Mouse (Mus musculus) kidney, postnatal 4 days (tissue): ENCODE measurements at regions not wholly inside any gene's neighbourhood (a gene's known extent, or its start where the extent isn't known, plus 50 kb on each side); places are given as distances from the start of the nearest gene placed in this dataset.
"Not testable (repeated sequence)": the region's sequence is repeated elsewhere in the genome, so short reads cannot be mapped to it uniquely, and the experiment has no call there.

Experiments used
- DNase-seq, 2 experiments: peaks; one replicate each; pipeline ENCODE4 v3.0.0; 2021; ENCODE audit warnings: mixed read lengths in 2 of 2

DNA sequence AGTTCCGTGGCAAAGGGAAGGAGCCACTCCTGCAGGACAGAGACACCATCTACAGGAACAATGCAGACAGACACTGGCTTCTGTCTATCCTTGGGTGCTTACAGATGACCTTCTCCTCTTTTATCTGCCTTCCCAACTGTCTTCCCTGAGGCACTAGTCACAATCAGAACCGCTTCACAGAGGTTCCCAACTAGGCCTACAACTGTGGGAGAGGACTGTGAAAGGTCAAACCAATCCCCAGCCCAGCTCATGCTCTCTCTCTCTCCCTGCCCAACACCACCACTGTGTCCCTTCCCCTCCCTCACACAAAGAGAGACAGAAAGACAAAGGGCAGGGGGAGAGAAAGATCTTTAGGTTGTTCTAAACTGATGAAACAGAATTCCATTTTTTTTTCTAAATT, 61.3 kb downstream of the Tmem17 start:
- DNase-seq = no peak

DNA sequence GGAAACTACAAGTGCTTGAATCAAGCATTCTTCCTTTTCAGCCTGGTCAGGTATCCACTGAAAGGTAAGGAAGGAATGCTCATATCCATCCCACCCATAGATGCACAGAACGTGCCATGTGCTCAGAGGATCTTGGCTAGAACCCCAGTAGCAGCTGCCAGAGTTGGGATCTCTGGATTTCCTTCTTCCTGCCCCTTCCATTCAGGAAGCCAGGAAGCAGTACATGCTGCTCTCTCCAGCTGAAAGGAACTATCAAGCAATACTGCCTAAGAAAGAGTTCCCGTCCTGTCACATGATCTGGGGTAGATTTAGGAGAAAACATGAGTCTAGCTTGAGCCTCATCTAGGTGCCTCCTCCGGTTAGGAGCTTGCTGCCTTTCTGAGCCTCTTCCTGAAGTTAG, 61.9 kb downstream of the Tmem17 start:
- DNase-seq = no peak

DNA sequence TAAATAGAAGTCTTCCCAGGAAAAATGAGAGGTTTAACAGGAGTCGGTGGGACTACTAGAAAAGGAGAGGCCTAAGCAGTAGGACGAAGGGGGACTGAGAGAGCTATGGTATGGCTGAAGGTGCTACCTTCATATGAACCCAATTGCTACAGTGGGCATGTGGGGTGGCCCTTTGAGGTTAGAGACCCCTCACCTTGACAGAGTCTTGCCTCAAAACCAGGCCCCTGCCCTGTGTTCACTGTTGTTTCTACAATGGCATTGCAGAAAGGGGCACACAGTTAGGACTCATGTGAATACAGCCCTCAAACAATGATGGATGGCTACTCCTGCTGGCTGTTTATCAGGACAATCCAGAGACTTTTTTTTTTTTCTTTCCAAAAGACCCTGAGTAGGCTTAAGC, 62.6 kb downstream of the Tmem17 start:
- DNase-seq = no peak

DNA sequence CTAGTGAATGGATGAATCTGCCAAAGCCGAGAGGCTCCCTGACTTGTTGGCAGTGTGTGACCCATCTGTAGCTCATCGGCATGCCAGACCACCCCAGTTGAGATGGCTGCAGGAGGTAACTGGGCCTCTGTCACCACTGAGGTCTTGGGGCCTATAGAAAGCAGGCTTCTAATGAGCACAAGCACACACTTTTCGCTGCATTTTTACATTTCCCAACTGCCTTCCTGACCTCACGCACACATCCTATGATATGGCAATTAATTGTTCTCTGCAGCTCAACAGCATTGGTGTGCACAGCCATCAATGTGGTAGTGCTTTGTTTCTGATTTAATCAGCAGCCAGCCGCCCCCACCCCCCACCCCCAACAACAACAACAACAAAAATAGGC, 72.2 kb downstream of the Tmem17 start:
- DNase-seq = peak in 1 of 2 experiments; percentile 21

DNA sequence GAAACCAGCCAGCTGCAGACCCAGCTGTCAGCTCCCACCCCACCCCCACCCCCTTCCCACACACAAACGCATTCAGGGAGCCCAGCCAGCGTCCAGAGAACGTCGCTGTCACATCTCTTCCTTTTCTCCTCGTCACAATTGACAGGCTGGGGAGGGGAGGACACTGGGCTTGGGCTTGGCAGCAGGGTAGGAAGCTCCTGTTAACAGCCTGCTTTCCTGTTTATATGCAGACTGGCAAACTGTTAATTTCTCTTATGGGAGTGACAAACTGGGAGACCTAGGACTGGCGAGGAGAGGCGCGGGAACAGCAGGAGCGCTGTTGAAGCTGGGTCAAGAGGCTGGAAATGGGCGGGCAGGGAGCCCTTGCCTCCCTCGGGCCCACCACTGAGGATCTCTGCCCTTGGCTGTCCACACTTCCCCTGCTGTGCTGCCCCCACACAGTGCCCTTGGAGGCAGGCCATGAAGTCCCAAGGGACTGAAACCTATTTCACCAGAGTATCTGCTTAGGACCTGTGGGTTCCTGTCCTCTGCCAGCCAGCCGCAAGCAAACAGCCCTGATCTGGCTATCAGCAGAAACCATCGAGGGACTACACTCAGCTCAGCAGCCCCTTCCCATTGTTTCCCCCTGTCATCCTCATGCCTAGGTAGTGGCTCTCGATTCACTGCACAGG, 72.7 kb downstream of the Tmem17 start:
- DNase-seq = peak; percentile 65 to 74

DNA sequence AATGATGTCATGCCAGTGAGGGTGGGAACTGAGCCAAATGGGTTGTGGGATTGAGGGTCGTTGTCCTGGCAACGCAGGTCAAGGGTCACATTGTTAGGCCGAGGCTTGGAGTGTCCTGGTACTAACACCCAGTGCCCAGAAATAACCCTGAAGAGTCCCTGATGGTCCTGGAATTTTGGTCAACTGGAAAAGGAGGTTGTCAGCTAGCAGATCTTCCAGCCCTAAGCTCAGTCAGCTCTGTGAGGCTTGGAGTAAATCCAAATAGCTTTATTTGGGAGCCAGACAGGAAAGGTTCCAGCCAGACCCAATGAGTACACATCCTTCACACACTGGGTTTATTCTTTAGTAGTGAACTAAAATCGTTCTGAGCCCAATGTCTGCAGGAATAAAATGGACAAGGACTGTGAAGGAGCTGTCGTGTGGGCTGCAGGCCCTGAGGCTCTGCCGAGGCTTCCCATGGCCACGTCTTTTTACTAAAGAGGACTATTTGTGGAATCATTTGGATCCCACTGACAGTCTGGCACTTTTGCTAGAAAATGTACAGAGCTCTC, 75.9 kb downstream of the Tmem17 start:
- peak; percentile 31 to 47 for DNase-seq

DNA sequence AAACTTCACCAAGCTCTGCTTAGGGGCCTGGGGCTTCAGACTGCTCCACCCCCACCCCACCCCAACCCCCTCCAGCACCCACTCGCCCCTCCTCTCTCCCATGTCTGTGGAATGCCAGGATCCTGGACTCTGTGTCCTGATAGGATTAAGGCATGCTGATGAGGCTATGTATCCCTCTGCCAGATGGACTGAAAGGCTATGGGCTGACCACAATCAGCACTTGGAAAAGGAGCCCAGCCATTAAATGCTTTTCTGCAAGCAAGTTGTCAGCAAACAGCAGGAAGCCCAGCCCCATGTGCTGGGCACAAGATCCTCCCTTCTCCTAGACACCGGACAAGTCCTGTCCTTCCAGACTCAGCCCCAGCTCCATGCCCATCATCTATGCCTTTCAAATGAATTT, 76.7 kb downstream of the Tmem17 start:
- peak in 1 of 2 experiments; percentile 17 for DNase-seq

DNA sequence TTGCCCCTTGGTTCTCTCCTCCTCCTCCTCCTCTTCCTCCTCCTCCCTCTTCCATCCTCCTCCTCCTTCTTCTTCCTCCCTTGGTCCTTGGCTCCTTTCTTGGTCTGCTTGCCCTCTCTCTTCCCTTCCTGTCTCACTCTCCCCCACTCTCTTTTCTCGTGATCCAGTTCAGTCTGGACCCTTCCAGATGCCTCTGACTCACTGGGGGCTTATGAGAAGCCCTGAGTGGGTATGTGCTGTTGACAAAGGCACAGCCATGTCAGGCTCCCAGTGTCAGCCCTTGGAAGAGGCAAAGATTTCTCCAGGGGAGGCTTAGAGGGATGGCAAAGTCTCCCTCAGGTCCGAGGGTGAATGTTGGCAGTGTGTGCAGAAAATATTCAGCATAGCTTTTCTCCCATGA, 78.0 kb downstream of the Tmem17 start:
- DNase-seq = no peak

DNA sequence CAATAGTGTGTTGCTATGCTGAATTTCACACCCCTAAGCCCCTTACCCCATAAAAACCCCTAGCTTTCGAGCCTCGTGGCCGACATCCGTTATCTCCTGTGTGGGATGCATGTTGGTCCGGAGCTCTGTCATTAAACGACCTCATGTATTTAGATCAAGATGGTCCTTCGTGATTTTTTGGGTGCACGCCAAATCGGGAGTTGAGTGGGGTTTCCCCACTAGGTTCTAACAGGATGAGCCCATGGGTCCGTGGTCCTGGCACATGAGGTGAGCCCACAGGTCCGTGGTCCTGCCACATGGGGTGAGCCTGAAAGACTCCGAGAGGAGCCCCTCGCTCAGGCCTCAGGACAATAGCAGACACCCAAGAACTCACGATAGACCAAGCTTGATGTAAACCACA, 79.2 kb downstream of the Tmem17 start:
- not testable (repeated sequence) for DNase-seq

DNA sequence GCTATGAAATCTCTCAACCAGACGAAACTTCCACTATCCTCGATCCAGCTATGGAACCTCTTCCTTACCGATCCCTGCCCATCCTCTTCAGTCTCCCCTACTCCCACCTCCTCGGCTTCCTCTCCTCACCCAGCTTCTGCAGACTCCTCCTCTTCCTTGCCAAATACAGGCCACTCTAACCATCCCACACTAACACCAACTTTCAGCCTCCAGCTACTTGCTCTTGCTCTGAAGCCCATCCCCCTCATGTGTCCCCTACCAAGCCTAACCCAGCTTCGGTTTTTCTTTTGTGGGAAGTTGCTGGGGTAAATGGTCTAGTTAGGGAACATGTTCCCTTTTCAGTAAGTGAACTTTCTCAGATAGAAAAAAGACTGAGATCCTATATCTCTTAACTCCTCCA, 80.8 kb downstream of the Tmem17 start:
- no peak for DNase-seq

DNA sequence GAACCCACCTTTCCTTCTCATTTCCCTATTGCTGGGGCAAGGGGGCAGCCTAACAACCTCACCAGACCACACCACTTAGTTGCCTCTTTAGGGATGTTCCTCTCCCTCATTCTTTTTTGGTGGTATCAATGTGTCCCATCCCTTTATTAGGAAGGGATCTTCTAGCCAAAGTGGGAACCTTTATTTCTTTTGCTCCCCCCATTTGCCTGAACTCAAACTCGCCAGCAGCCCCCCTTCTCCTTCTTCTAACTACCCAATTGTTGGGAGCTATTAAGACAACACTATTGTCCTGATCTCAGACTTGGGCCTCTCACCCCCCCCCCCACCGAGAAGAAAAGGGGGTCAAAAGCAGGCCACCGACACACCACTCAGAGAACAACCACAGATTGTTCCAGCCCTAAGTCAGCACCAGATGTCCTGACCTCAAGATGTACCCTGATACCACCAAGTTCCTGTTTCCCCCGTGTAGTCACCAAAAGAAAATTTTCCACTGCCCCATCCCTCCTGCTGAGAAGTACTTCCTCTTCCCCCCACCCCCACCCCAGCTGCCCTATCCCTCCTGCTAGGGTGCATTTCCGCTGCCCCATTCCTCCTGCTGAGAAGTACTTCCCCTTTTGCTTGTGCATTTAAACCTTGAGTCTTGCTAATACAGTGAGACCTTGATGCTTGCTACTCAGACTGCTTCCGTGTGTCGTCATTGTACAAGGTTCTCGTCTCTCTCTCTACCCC, 84.4 kb downstream of the Tmem17 start:
- DNase-seq = no peak

DNA sequence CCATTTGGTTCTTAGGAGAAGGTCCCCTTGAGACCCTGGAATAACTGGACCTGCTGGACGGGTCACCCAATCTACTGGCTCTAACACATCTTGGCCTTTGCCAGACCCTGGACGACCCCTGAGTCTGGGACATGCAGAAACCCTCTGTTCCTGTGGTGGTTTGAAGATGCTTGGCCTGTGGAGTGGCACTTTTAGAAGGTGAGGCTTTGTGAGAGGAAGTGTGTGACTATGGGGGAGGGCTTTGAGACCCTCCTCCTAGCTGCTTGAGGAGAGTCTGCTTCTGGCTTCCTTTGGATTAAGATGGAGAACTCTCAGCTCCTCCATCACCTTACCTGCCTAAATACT, 84.9 kb downstream of the Tmem17 start:
- DNase-seq = no peak

DNA sequence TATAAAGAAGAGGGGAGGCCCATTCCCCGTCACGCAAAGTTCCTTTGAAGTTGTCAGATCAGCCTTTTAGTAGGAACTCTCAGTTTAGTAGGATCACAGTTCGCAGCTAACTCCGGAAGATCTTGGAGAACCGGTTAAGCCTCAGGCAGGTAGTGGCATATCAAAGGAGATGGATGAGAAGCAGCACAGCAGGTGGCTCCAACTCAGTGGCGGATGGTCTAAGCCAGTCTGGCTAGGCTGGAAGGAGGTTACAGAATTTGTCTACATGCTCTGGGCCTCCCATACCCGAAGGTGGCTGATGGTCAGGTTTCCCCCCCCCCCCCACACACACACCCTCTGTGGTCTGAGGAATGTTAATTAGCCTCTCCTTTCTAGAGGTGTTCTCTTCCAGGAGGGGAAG, 88.5 kb downstream of the Tmem17 start:
- DNase-seq = no peak

DNA sequence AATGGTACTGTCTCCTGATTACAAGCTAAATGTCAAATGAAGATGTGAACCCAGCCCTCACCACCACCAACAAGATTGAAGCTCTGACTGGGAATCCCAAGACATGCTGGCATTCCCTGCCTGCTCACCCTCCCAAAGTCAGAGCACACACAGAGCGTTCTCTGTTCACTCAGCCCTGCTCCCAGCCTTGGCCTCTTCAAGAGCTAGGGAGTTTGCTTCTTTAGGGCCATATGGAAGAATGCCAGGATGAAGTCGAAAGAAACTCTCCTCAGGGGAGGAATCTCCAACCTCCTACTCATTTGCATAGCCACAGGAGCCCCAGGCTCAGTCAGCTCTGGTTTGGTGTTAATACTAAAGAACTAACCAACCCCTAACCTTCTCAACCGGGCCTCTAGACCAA, 90.1 kb downstream of the Tmem17 start:
- DNase-seq = no peak

DNA sequence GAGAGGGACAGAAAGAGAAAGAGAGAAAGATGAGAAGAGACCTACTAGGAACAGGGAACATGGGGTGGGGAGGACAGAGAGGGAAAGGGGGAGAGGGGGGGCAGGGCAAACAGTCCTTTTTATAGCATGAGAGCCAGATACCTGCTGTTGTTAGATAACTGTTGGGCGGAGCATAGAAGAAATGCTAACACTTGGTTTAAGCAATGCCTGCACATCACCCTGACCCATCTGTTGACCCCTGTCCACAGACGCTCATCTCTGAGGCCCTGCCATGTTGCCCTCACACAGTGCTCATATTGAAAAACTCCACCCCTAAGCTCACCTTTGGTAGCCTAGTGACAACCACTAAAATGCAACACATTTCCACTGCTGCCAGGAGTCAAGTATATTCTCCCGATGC, 90.7 kb downstream of the Tmem17 start:
- no peak for DNase-seq

DNA sequence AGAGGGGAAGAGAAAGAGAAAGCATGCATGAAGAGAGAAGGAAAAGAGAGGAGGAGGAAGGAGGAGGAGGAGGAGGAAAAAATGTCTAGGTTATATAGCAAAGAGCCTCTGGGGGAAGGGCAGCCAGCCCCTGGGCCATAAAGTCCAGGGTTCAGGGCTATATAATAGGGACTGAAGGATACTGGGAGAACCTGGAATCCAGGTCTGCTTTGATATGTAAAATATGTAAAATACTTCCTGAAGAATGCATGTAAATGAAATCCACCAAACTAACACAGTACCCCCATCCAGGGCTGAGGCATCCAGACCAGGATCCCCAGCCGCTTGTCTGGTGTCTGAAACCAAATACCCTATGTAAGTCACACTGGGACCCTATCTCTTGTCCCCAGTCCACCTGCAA, 91.5 kb downstream of the Tmem17 start:
- no peak for DNase-seq

DNA sequence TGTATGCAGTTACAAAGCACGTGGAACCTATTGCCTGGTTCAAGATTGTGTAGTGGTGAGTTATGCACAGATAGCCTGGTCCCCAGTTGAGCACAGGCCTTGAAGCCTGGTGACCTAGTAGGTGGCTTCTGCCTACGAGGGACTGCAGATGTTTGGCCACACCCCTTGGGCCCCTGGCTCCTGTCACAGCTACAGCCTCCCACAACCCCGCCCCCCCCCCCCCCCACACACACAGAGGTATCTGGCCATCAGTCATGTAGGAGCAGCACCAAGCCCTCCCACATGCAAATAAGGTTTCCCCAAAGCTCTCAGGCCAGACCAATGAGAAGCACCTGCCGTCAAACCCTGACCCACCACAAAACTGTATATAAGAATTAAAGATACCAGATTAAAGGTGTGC, 94.5 kb downstream of the Tmem17 start:
- DNase-seq = no peak

DNA sequence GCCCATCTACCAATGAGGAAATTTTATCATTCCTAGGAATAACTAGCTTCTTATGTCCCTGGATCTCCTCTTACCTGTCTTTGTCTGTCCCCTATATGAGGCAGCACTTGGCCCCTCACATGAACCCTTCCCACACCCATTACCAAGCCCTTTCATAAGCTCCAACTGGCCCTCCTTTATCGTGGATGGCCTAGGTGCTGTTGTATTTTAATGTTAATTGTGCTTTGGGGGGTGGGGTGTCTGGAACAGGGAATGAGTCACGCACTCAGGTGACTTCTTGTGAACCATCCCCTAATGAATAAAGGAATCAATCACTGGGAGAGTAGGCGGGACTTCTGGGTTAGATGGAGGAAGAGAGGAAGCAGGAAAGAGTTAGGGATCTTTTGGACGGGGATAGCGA, 95.8 kb downstream of the Tmem17 start:
- no peak for DNase-seq

DNA sequence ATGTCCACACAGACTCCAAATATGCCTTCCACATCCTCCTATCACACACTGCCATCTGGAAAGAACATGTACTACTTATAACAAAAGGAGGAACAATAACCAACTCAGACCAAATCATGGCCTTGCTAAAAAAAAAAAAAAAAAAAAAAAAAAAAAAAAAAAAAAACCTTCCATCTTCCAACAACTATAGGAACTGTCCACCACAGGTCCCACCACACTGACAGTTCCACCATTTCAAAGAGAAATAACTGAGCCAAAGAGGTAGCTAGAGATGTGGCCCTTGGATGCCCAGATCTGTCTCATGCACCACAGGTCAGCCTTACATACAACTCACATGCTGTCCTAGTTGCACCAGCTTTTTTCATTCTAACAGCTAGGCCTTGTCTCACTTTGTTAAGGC, 97.1 kb downstream of the Tmem17 start:
- DNase-seq = no peak

DNA sequence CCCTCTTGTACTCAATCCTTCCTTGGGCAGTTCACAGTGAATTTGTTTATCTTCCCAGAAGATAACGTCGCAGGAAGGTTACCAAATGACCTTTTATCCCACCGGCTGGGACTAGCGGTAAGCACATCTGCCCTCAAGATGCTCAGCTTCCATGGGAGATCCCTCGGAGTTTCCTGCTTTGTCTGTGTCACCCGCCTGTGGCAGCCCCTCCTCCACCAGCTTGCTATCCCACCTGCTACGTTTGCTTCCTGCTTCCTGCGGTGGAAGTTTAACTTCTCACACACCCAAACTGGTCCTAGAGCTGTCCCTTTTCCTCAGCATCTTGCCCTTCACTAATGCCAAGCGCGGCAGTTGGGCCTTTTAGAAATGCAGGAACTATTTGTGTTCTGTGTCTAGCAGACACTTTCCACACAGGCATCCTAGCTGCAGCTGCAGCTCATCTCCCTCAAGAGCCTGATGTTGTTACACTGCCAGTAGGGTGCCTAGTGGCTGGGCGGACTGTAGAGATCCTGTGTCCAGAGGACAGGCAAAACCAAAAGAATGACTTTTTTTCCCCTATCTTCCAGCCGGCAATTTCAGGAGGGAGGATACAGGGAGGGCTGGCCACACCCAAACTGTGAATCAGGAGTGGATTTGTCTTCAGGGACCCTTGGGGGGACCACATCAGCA, 98.7 kb downstream of the Tmem17 start:
- peak; percentile 33 to 44 for DNase-seq

DNA sequence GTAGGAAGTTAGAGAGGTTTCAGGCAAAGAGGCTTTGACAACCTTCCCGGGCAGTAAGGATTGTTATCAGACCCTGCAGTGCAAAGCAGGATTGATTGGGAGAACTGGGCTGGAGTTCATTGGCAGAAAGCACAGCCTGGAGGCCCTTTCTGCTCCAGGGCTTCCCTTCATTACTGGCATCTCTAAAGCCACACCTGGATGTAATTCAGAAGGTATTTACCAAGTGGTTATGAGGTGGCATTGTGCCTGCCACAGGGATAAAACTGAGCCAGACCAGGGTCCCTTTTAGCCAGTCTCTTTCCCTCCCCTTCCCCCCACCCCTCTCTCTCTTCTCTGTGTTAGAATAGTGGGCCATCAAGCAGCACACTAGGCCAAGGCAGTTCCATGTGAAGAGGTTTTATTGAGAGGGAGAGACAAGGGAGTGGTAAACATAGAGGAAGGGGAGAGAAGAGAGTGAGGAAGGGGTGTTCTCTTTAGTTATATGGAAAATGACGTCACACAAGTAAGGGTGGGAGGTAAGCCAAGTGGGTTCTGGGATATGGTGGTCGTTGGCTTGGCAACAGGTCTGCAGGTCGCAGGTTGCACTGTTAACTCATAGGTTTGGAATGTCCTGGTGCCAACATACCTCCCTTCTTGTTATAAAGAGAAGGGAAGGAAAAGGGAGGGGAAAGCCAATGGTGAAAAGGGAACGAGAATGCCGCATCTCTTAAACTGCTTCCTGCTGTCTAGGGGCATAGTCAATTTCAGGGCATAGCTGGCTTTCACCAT, 99.4 kb downstream of the Tmem17 start:
- DNase-seq = no peak

DNA sequence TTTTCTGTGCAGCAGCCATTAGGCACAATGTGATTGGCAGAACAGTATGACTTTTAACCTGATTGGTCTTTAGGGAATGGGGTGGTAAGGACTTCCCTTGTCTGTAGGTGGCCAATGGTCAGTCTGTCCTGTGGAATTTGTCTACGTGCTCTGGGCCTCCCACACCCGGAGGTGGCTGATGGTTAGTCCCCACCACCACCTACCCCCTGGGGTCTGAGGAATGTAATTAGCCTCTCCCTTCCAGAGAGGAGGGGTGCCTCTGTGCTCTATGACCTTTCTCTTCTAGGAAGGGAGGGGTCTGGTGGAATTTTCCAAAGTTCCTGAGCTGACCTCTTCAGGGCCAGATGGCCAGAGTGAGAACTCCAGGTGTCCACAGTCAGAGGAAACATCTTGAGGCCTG, 101.6 kb downstream of the Tmem17 start:
- no peak for DNase-seq

DNA sequence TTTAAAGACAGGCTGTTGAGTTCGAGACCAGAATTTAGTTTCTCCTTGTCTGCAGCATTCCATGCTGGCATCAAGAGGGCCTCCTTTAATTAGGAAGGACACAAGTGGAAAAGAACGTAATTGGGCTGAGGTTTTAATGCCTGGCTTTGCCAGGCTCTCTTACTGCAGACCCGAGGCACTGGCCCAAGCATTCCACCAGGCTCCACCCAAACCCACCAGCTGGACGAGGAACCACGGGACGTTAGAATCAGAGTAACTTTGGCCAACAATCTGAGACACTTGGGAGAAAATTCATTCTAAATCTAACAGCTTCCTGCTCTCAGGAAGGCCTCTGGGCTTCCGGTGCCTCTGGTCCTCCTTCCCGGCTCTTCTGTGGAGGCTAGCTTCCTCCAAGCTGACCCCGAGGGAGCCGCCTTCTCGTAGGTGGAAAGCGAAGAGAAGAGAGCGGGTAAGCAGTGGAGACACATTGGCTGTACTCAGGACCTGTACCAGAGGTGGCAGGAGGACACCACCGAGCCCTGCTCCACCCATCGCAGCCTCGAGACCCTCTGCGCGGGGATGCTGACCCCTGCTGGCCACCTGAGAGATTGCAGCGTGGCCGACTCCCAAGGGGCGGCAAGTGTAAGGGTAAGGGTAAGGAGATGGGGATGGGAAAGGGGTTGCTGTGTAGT, 105.5 kb downstream of the Tmem17 start:
- DNase-seq = peak; percentile 91 to 92
